In the genomic region with DNA sequence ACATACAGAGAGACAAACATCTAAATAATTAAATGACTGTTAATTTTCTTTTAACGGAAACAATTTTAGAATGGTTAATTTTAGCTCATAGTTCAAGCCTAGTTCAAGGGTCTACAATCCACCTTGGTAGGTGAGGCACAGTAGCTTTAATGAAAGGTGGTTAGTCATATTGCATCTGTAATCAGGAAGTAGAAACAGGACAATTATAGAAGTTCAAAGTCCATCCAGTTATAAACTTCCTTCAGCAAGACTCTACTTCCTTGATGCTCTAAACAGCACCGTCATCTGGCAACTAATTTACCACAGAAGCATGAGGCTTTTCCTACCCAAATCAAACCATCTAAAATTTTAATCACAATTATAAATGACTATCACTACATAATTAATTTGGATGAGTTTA, we compare ENCODE assay signal across 26 mouse cellular contexts.
"Had no signal": no experiment of that assay in that cellular context is flagged by ENCODE, and none has a peak within 500 bp of the region (broad histone marks: within the 10 kb centered on the region; RNA-seq: fewer than 3 reads in every experiment).

No protein-coding gene starts in this region.

- DNase-seq: gastrocnemius, adult 2 months; gastrocnemius, postnatal 10 days; gastrocnemius, postnatal 25 days; heart, adult 11 months; heart, adult 2 months; heart, postnatal 14 days; heart, postnatal 36 days; kidney, adult 18-20 months; kidney, adult 8-10 months; kidney, postnatal 10 days; kidney, postnatal 25 days; kidney, postnatal 4 days; layer of hippocampus, adult 9-11 months; layer of hippocampus, postnatal 36 days; left cerebral cortex, postnatal 4 days; liver, embryonic 13.5 days had no signal

- H3K9me3 ChIP-seq: heart, embryonic 13.5 days; heart, embryonic 15.5 days; hindbrain, embryonic 13.5 days; hindbrain, embryonic 15.5 days; limb, embryonic 13.5 days; limb, embryonic 15.5 days; liver, embryonic 13.5 days; liver, embryonic 15.5 days had no signal

- H3K4me2 ChIP-seq: heart, embryonic 11.5 days; heart, embryonic 13.5 days; heart, embryonic 15.5 days; hindbrain, embryonic 13.5 days; hindbrain, embryonic 15.5 days; limb, embryonic 13.5 days; limb, embryonic 15.5 days; liver, embryonic 11.5 days; liver, embryonic 13.5 days; liver, embryonic 15.5 days had no signal

- H3K27ac ChIP-seq: gastrocnemius, adult 2 months; heart, adult 2 months; heart, embryonic 13.5 days; heart, embryonic 15.5 days; hindbrain, embryonic 13.5 days; hindbrain, embryonic 15.5 days; hindbrain, postnatal 0 days; limb, embryonic 13.5 days; limb, embryonic 15.5 days; liver, embryonic 13.5 days; liver, embryonic 15.5 days had no signal

- H3K4me1 ChIP-seq: heart, embryonic 13.5 days; heart, embryonic 15.5 days; hindbrain, embryonic 13.5 days; hindbrain, embryonic 15.5 days; limb, embryonic 13.5 days; limb, embryonic 15.5 days; liver, embryonic 13.5 days; liver, embryonic 15.5 days had no signal

- ATAC-seq: hindbrain, postnatal 0 days had no signal

- H3K9ac ChIP-seq: heart, embryonic 13.5 days; heart, embryonic 15.5 days; hindbrain, embryonic 13.5 days; hindbrain, embryonic 15.5 days; limb, embryonic 13.5 days; limb, embryonic 15.5 days; liver, embryonic 13.5 days; liver, embryonic 15.5 days had no signal

- H3K27me3 ChIP-seq: heart, embryonic 13.5 days; heart, embryonic 15.5 days; hindbrain, embryonic 13.5 days; hindbrain, embryonic 15.5 days; limb, embryonic 13.5 days; limb, embryonic 15.5 days; liver, embryonic 13.5 days; liver, embryonic 15.5 days had no signal

- H3K4me3 ChIP-seq: gastrocnemius, adult 2 months; heart, adult 2 months; heart, embryonic 13.5 days; heart, embryonic 15.5 days; hindbrain, embryonic 13.5 days; hindbrain, embryonic 15.5 days; limb, embryonic 13.5 days; limb, embryonic 15.5 days; liver, embryonic 13.5 days; liver, embryonic 15.5 days had no signal

- H3K36me3 ChIP-seq: heart, embryonic 13.5 days; heart, embryonic 15.5 days; hindbrain, embryonic 13.5 days; hindbrain, embryonic 15.5 days; limb, embryonic 13.5 days; limb, embryonic 15.5 days; liver, embryonic 13.5 days; liver, embryonic 15.5 days had no signal
